Mouse (Mus musculus) CH12.LX (cell line): ENCODE results near the gene Tceal3.

Experiments
- CHD1 ChIP-seq: IDR thresholded peaks from 2 replicates; pipeline ENCODE4 v1.6.1; 2012; ENCODE audit warnings: low read depth, low read length, improper control_type of control experiment, inconsistent platforms
- MYC ChIP-seq: IDR thresholded peaks from 2 replicates; pipeline ENCODE4 v1.6.1; 2011; ENCODE audit warnings: low read depth, mild to moderate bottlenecking, improper control_type of control experiment, low read length
- TBP ChIP-seq: conservative IDR thresholded peaks from 2 replicates; pipeline ENCODE4 v1.6.1; 2011; ENCODE audit warnings: low read depth, low read length, improper control_type of control experiment

- TF ChIP-seq TBP (no peak), MYC (no peak), CHD1 (no peak)
Measured at GRCm38 (mm10) chrX:136607395-136607794, 16.8 kb downstream of the Tceal3 start.
